Mouse (Mus musculus) adrenal gland, adult 18-20 months (tissue): ENCODE data around the gene Gm45062. TPM values are rescaled to one million over a fixed set of nuclear protein-coding genes. Genes with fewer than 3 reads are reported as not detected.
"Not testable (repeated sequence)": the region's sequence is repeated elsewhere in the genome, so short reads cannot be mapped to it uniquely, and the experiment has no call there.

Experiments used
- DNase-seq, 2 experiments: peaks; one replicate each; pipeline ENCODE4 v3.0.0; 2021 to 2022; ENCODE audit warnings: low spot score in 2 of 2
- total RNA-seq, 2 experiments: library from RNA; stranded (reverse); gene quantifications; 1 replicate in 1 of 2; 2 replicates in 1 of 2; pipeline ENCODE4 v1.2.3; 2021

Gene Gm45062
- total RNA-seq, 2 experiments from 2014 or later: 0.50 TPM; not detected in 1

DNA sequence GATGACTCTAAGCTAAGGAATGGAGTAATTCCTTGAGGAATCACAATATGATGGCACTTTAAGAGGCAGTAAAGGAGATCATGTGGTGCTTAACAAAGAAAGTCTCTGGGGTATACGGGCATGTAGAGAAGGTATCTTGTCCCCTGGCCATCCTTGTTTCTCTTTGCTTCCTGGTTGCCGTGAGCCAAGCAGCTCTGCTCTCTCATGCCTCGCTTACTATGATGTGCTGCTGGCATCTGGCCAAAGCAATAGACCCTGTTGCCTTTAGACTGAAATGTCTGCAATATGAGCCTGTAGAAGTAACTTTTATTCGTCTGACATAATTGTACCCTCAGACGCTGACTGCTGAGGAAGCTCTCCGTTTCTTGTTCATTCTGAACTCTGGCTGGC lies 238.6 kb downstream of the Gm45062 start:
- no peak for DNase-seq

DNA sequence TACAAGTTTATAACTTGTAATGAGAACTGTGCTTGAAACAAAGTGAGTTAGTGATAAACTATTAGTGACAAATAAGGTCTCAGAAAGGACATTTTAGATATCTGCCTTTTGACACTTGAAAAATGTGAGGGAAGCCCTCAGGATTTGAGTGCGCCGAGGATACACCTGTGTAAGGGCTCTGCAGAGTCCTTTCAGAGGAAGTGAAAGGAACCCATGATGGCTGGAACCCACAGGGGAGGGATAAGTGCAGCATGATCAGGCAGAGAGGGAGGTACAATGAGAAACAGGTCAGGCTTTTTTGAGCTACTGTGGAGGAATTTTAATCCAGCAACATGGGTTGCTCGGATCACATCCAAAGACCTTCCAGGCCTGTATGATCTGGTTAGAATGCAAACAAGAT lies 239.7 kb downstream of the Gm45062 start:
- DNase-seq: no peak

DNA sequence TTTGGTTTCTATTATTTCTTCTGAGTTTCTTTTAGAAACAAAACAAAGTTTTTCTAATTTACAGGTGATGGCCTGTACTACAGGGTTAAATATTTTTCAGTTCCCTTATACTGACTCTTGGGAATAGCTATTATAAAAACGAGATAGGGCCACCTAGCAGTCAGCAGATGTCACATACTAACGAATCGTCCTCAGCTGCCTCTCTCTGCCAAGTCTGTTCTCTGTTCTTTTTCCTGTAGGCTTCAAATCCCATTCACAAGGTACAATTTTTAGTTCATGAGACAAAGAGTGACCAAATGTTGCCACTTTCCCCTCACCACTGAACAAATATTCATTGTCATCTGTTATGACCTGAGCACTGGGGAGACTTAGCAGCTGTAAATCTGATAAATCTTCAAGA lies 244.7 kb downstream of the Gm45062 start:
- DNase-seq: no peak

- no peak for DNase-seq
These were observed 245.4 kb downstream of the Gm45062 start for GRCm38 (mm10) chr6:8504521-8505228.

DNA sequence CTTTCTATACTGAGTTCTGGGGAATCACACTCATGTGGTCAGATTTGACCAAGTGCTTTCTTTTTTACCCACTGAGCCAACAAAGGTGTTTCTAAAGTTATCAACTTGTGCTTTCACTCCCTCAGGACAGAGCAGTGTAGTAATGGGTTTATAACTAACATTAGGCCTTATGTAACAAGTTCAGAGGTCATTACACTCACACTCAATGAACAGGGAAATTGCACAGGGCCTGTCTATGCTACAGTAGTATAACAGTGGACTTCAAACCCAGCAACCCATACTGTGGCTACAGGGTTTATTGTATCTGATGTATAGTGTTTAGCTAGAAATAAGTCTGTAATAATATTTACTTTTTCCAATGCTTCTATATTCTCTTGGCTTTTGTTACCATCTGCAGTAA lies 247.4 kb downstream of the Gm45062 start:
- no peak for DNase-seq

DNA sequence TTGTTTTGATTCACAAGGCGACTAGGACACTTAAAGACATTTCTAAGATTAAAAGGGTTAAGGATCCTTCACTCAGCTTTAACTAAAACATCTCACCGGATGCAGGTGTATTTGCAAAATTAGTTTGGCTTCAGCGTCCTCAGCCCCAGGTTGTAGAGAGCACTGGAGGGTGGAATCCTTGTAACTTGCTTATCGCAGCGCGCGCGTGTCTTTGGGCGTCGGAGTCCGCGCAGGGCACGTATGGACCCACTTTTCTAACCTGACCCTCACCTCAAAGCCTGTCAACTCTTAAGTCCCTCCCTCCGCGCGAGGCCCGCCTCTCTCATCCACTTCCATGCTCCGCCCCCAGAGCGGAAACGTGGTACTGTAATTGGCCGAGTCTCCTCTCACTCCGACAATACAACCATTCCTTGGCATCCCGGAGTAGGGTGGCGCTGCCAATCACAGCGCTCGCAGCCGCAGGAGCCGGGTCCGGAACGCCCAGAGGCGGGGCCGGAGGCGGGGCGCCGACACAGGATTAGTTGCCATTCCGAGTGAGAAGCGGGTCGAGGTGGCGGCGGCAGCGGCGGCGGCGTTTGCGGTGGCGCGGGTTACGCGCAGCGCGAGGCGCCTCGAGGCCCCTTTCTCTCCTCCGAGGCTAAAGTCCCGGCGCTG lies 249.8 kb downstream of the Gm45062 start:
- DNase-seq: peak; percentile 97

- DNase-seq: peak; percentile 70 to 74
These were observed 250.3 kb downstream of the Gm45062 start, which contains the start of gene Glcci1 for GRCm38 (mm10) chr6:8509551-8509950. TSS of gene Glcci1 (plus strand) at chr6:8509600.

DNA sequence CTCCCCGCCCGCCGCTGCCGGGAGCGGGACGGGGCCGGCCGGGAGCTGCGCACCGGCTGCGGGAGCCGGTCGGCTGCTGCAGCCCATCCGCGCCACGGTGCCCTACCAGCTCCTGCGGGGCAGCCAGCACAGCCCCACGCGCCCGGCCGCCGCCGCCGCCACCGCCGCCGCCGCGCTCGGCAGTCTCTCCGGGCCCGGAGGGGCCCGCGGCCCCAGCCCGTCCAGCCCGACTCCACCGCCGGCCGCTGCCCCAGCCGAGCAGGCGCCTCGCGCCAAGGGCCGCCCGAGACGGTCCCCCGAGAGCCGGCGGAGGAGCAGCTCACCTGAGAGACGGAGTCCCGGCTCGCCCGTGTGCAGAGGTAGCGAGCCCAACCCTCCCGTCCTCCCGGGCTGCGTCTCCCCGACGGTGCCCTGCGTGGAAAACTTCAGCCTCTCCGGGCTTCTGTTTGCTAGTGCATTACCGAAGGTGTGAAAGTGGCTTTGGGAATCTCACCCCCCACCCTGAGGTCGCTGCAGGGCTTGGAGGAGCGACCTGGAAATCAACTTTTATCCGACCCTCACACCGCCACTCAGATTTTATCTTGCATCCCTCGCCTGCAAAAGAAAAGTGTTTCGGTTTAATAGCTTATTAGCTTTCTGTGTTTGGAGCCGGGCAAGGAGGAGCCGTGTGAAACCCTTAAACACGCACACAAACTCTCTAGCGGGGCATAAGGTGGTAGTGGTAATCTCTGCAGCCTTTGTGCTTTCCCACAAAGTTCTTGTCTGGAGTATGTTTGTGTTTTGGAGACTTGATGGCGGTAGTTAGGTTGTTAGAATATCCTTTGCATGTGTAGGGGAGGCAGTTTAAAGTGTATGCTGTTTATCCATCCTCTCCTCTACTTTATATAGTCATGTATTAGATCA lies 251.0 kb downstream of the Gm45062 start:
- peak; percentile 55 to 56 for DNase-seq

GRCm38 (mm10) chr6:8510864-8511428 lies 251.7 kb downstream of the Gm45062 start:
- no peak for DNase-seq

DNA sequence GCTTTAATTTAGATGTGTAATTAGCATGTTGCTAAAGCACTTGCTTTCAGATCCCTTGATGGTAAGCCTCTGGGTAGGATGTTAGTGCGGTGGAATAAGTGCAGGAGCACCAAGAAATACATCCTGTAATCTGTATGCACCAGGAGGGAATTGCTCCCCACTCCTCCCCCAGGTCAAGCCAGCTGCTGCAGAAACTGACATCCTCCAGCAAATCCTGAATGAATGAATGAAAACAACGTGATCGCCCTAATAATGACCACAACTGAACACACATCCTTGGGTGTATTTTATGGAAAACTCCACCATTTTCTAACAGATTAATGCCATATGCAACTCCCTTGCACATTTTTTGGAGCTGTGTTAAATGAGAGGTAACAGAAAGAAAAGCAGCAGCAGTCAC lies 252.2 kb downstream of the Gm45062 start:
- DNase-seq: no peak

DNA sequence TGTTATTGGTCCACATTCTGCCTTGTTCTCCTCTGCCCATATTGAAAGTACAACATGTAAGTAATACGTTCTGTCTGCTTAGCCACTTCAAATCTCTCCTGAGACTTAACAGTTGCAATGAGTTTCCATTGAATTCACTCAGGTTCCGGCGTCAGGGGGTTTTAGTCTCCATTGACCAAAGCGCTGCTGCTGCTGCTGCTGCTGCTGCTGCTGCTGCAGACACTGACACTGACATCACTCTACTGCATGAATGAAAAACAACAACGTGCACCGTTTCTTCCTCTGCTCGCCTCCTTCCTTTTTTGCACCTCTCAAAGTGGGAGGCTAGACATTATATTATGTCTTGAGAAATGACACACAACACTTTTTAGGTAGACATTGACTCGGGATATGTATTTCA lies 253.2 kb downstream of the Gm45062 start:
- DNase-seq: no peak

DNA sequence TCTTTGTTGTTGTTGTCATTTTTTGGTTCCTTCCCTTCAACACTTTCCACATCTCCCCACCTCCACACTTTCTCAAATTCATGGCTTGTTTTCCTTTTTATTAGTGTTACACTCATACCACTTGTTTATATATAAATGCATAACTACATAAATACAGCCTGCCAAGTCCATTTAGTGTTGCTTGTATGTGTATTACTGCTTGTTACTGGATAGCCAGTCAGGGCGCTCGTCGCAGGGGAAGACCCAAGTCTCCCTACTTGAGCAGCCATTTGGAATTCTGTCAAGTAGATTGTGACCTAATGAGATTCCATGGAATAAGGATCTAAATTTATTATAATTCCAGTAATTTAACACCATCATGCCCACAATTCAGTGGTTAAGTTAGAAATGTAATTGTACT lies 260.4 kb downstream of the Gm45062 start:
- DNase-seq: no peak

- no peak for DNase-seq
These were observed 262.0 kb downstream of the Gm45062 start for GRCm38 (mm10) chr6:8521231-8521630.

GRCm38 (mm10) chr6:8524717-8525116 lies 265.5 kb downstream of the Gm45062 start:
- DNase-seq: no peak

DNA sequence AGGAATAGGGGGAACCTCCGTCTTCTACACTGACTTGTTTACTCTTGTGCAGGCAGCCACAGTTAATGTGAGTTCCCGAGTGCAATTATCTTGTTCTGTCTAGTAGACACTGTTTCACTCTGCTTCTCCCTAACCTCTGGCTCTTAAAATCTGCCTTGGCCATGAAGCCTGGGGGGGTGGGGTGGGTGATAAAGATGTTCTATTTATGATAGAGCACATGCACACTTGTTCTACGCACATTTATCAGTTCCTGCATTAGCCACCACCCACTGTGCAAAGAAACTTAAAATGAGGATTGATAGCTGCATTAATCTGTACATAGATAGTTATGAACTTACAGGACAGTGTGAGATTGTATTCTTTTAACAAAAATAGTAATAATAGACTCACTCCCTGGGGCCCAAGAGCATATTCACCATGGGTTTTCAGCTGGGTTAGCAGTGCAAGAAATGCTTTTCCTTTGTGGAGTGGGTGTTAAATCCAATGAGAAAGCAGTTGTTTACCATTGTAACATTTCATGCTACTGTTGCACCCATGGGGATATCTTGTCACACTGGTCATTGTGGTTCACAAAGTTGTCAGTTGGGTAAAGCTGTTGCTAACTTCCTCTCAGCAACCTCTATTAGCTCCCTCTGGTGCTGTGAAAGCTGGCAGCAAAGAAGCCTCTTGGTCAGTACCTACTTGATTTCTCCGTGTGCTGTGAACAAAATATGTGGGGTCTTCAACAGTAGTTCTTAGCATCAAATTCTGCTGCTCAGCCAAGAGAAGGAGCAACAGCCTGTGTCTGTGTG lies 272.0 kb downstream of the Gm45062 start:
- no peak for DNase-seq

DNA sequence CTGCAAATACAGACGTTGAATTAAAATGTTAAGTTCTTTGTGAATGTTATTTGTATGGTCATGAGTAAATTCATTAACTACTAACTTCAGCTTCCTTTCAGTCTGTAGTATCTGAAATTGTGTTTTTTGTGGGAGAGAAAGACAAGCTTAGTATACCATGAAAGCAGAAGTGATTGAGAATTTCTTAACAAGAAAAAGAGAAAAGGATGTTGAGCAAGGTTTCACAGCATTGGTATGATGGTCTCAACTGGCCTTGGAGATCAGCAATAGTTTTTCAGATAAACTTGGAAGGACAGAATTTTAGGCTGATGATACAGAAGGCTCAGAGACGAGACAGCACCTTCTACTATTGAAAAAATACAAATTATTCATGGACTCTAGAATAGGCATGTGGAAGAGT lies 277.7 kb downstream of the Gm45062 start:
- DNase-seq: no peak

DNA sequence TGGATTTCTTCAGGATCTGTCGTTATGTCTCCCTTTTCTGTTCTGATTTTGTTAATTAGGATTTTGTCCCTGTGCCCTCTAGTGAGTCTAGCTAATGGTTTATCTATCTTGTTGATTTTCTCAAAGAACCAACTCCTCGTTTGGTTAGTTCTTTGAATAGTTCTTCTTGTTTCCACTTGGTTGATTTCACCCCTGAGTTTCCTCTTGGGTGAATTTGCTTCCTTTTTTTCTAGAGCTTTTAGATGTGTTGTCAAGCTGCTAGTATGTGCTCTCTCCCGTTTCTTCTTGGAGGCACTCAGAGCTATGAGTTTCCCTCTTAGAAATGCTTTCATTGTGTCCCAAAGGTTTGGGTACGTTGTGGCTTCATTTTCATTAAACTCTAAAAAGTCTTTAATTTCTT lies 282.3 kb downstream of the Gm45062 start:
- not testable (repeated sequence) for DNase-seq

DNA sequence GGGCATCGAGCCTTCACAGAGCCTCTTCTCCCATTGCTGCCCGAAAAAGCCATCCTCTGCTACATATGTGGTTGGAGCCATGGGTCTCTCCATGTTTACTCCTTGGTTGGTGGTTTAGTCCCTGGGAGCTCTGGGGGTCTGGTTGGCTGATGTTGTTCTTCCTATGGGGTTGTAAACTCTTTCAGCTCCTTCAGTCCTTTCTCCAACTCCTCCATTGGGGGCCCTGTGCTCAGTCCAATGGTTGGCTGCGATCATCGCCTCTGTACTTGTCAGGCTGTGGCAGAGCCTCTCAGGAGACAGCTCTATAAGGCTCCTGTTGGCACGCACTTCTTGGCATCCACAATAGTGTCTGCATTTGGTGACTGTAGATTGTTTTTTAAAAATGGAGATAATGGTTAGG lies 285.6 kb downstream of the Gm45062 start:
- no peak for DNase-seq

- no peak for DNase-seq
These were observed 286.5 kb downstream of the Gm45062 start for GRCm38 (mm10) chr6:8545780-8546179.

- no peak for DNase-seq
These were observed 291.9 kb downstream of the Gm45062 start for GRCm38 (mm10) chr6:8551155-8551554.
